Mouse (Mus musculus) midbrain, postnatal 0 days (tissue): Measurements from ENCODE around the gene Sh2d5. TPM values are rescaled to one million over a fixed set of nuclear protein-coding genes. Genes with fewer than 3 reads are reported as not detected.

Experiments
- ATAC-seq: fragments of 200-750 bp; cut with Nextera tagmentation; 2 replicates; pipeline ENCODE4 v1.8.0; 2017; ENCODE audit warnings: moderate number of reproducible peaks, mild to moderate bottlenecking, moderate TSS enrichment, moderate library complexity; ENCODE audit not compliant: low FRiP score
- DNase-seq: peaks from one replicate; pipeline ENCODE4 v3.0.0-alpha.2; 2015; ENCODE audit warnings: low spot score
- H3K27ac ChIP-seq: fragments of 300-500 bp; sonication (generic); 2 replicates; pipeline ENCODE4 v1.5.1; 2014; ENCODE audit warnings: low read depth, mild to moderate bottlenecking, low read length, mixed read lengths
- H3K27me3 ChIP-seq: fragments of 300-500 bp; sonication (generic); 2 replicates; pipeline ENCODE4 v1.6.1; 2014; ENCODE audit warnings: low read length, control low read depth, mixed read lengths; ENCODE audit not compliant: insufficient read depth
- H3K36me3 ChIP-seq: fragments of 300-500 bp; sonication (generic); 2 replicates; pipeline ENCODE4 v1.6.1; 2014; ENCODE audit warnings: low read length, control low read depth, mixed read lengths; ENCODE audit not compliant: insufficient read depth
- H3K4me1 ChIP-seq: fragments of 300-500 bp; sonication (generic); 2 replicates; pipeline ENCODE4 v1.6.1; 2014; ENCODE audit warnings: mild to moderate bottlenecking, control low read depth, antibody characterized with exemption, low read length, mixed read lengths; ENCODE audit not compliant: insufficient read depth
- H3K4me2 ChIP-seq: fragments of 300-500 bp; sonication (generic); 2 replicates; pipeline ENCODE4 v1.6.1; 2014; ENCODE audit warnings: low read depth, mild to moderate bottlenecking, low read length, mixed read lengths; ENCODE audit not compliant: poor library complexity, severe bottlenecking
- H3K4me3 ChIP-seq: fragments of 300-500 bp; sonication (generic); 2 replicates; pipeline ENCODE4 v1.5.1; 2014; ENCODE audit warnings: low read depth, mild to moderate bottlenecking, low read length, moderate library complexity
- H3K9ac ChIP-seq: fragments of 300-500 bp; sonication (generic); replicated peaks from 2 replicates; pipeline ENCODE4 v1.6.1; 2014; ENCODE audit warnings: mild to moderate bottlenecking, low read length, moderate library complexity, mixed read lengths; ENCODE audit not compliant: poor library complexity, severe bottlenecking
- H3K9me3 ChIP-seq: fragments of 300-500 bp; sonication (generic); 2 replicates; pipeline ENCODE4 v1.6.1; 2016; ENCODE audit warnings: low read length, control low read depth
- CTCF ChIP-seq: IDR thresholded peaks from 2 replicates; pipeline ENCODE4 v1.5.1; 2016; ENCODE audit warnings: antibody characterized with exemption, mild to moderate bottlenecking
- WGBS: fragments of 180-500 bp; shearing (Covaris S2); extraction: QIAGEN DNeasy Blood & Tissue Kit; methylation state at CpG from one replicate; pipeline ENCODE4 v1.1.7; 2014; 5-methylcytosine and 5-hydroxymethylcytosine counted together
- polyA plus RNA-seq: library from polyadenylated mRNA; unstranded; fragments of >200 nt; fragmentation: Nextera tagmentation; extraction: Ambion mirVana; gene quantifications from 2 replicates; pipeline ENCODE4 v1.2.1, GENCODE M21; 2015
- total RNA-seq: library from RNA; depleted of rRNA; stranded (reverse); fragments of >200 nt; gene quantifications from 2 replicates; pipeline ENCODE4 v1.2.3, GENCODE M21; 2014

The Sh2d5 gene
- total and polyA plus RNA-seq, 2 experiments from 2014 or later: 19.2 to 29.8 TPM

- H3K4me2 ChIP-seq: 0 out of 2 replicates have a peak overlapping the region, but pooled peaks have one; percentile 3
- H3K36me3 ChIP-seq: no peaks in the 10 kb centered on the region
- no peaks in the 10 kb centered on the region for H3K27me3 ChIP-seq
- TF ChIP-seq CTCF: no peak
- H3K4me3 ChIP-seq: no peak overlapping the region
- DNase-seq (peak; percentile 85), ATAC-seq (peak; percentile 74; the same call in 1 of the 2 replicates)
- H3K27ac ChIP-seq: peak overlapping the region; percentile 77
- H3K4me1 ChIP-seq: no peaks in the 10 kb centered on the region
- H3K9ac ChIP-seq: 0 out of 2 replicates have a peak overlapping the region, but pooled peaks have one; percentile 24
- 65% methylated on average over 18 of the region's 18 CpGs for WGBS
- no peaks in the 10 kb centered on the region for H3K9me3 ChIP-seq
These were observed 43.2 kb downstream of the Sh2d5 start for GRCm38 (mm10) chr4:138293261-138293948.

- Histone ChIP-seq H3K4me3 (no peak overlapping the region), H3K27me3 (no peaks in the 10 kb centered on the region), H3K27ac (peak overlapping the region; percentile 77), H3K9ac (0 out of 2 replicates have a peak overlapping the region, but pooled peaks have one; percentile 24), H3K36me3 (no peaks in the 10 kb centered on the region), H3K4me2 (0 out of 2 replicates have a peak overlapping the region, but pooled peaks have one; percentile 3), H3K4me1 (no peaks in the 10 kb centered on the region), H3K9me3 (no peaks in the 10 kb centered on the region)
- 74% methylated on average over 7 of the region's 14 CpGs for WGBS
- peak; percentile 23 for TF ChIP-seq CTCF
- no peak for DNase-seq
- ATAC-seq: peak; percentile 45; the same call in 1 of the 2 replicates
These were observed 43.8 kb downstream of the Sh2d5 start for GRCm38 (mm10) chr4:138293949-138294550.

GRCm38 (mm10) chr4:138301271-138301780 lies 51.1 kb downstream of the Sh2d5 start:
- no peaks in the 10 kb centered on the region for H3K36me3 ChIP-seq
- H3K4me3 ChIP-seq: no peak overlapping the region
- no peaks in the 10 kb centered on the region for H3K9me3 ChIP-seq
- WGBS: 85% methylated on average over 10 of the region's 10 CpGs
- DNase-seq (no peak), ATAC-seq (no peak)
- H3K4me1 ChIP-seq: peaks cover 11% of the 10 kb centered on the region
- no peak overlapping the region for H3K4me2 ChIP-seq
- no peak for TF ChIP-seq CTCF
- no peak overlapping the region for H3K9ac ChIP-seq
- no peak overlapping the region for H3K27ac ChIP-seq
- H3K27me3 ChIP-seq: no peaks in the 10 kb centered on the region

- no peak overlapping the region for H3K4me3 ChIP-seq
- H3K27me3 ChIP-seq: no peaks in the 10 kb centered on the region
- H3K4me2 ChIP-seq: no peak overlapping the region
- ATAC-seq (no peak), DNase-seq (no peak)
- peaks cover 11% of the 10 kb centered on the region for H3K4me1 ChIP-seq
- WGBS: 93% methylated on average over 3 of the region's 3 CpGs
- H3K27ac ChIP-seq: no peak overlapping the region
- H3K36me3 ChIP-seq: peaks cover 8% of the 10 kb centered on the region; the same call in 1 of the 2 replicates
- no peak for TF ChIP-seq CTCF
- H3K9ac ChIP-seq: no peak overlapping the region
- no peaks in the 10 kb centered on the region for H3K9me3 ChIP-seq
These were observed 52.8 kb downstream of the Sh2d5 start for GRCm38 (mm10) chr4:138303011-138303410.

GRCm38 (mm10) chr4:138303742-138304141 lies 53.5 kb downstream of the Sh2d5 start:
- no peak for DNase-seq
- H3K36me3 ChIP-seq: peaks cover 14% of the 10 kb centered on the region; the same call in 1 of the 2 replicates
- peak overlapping the region; percentile 98 for H3K4me3 ChIP-seq
- H3K27ac ChIP-seq: peak overlapping the region; percentile 40; the same call in 1 of the 2 replicates
- no peak for TF ChIP-seq CTCF
- peak overlapping the region; percentile 87 for H3K4me2 ChIP-seq
- H3K9me3 ChIP-seq: no peaks in the 10 kb centered on the region
- no peak for ATAC-seq
- WGBS: 10% methylated on average over 18 of the region's 18 CpGs
- H3K4me1 ChIP-seq: peaks cover 11% of the 10 kb centered on the region
- peak overlapping the region; percentile 48 for H3K9ac ChIP-seq
- no peaks in the 10 kb centered on the region for H3K27me3 ChIP-seq
